Mouse (Mus musculus): ENCODE data around the gene Anxa5.

Anxa5 gene

GRCm38 (mm10) chr3:36488367-36488766 is 12.7 kb upstream of the Anxa5 start:
- no peak for DNase-seq

- no peak for DNase-seq
Observed at GRCm38 (mm10) chr3:36486881-36487280, 11.2 kb upstream of the Anxa5 start.

GRCm38 (mm10) chr3:36486176-36486575 is 10.5 kb upstream of the Anxa5 start:
- DNase-seq, result peak; percentile 34

GRCm38 (mm10) chr3:36484292-36484691 is 8.6 kb upstream of the Anxa5 start:
- no peak for DNase-seq

- peak; percentile 48 for DNase-seq
Observed at GRCm38 (mm10) chr3:36482940-36483339, 7.2 kb upstream of the Anxa5 start.

GRCm38 (mm10) chr3:36481776-36482193 is 6.1 kb upstream of the Anxa5 start:
- peak; percentile 82 for DNase-seq

GRCm38 (mm10) chr3:36480486-36480885 is 4.8 kb upstream of the Anxa5 start:
- DNase-seq, result peak; percentile 38

- DNase-seq, result no peak
Observed at GRCm38 (mm10) chr3:36478776-36479175, 3.1 kb upstream of the Anxa5 start.

GRCm38 (mm10) chr3:36476261-36477155 is 814 bp upstream of the Anxa5 start:
- no peak for DNase-seq

GRCm38 (mm10) chr3:36474938-36475483 is 683 bp downstream of the Anxa5 start:
- peak; percentile 72 for DNase-seq

- no peak for DNase-seq
Observed at GRCm38 (mm10) chr3:36474421-36474820, 1.3 kb downstream of the Anxa5 start.

GRCm38 (mm10) chr3:36473222-36473621 is 2.5 kb downstream of the Anxa5 start:
- DNase-seq, result no peak

GRCm38 (mm10) chr3:36471856-36472255 is 3.8 kb downstream of the Anxa5 start:
- DNase-seq, result no peak

GRCm38 (mm10) chr3:36468871-36469270 is 6.8 kb downstream of the Anxa5 start:
- peak; percentile 50 for DNase-seq

- DNase-seq, result peak; percentile 53
Observed at GRCm38 (mm10) chr3:36467632-36468031, 8.1 kb downstream of the Anxa5 start.

- DNase-seq, result peak; percentile 31
Observed at GRCm38 (mm10) chr3:36465538-36465937, 10.2 kb downstream of the Anxa5 start.

GRCm38 (mm10) chr3:36462348-36462747 is 13.3 kb downstream of the Anxa5 start:
- DNase-seq, result no peak

GRCm38 (mm10) chr3:36461819-36462218 is 13.9 kb downstream of the Anxa5 start:
- no peak for DNase-seq

GRCm38 (mm10) chr3:36460717-36461116 is 15.0 kb downstream of the Anxa5 start:
- DNase-seq, result no peak

- no peak for DNase-seq
Observed at GRCm38 (mm10) chr3:36455566-36455965, 20.1 kb downstream of the Anxa5 start.

GRCm38 (mm10) chr3:36455124-36455523 is 20.6 kb downstream of the Anxa5 start:
- DNase-seq, result no peak

- DNase-seq, result no peak
Observed at GRCm38 (mm10) chr3:36452502-36452901, 23.2 kb downstream of the Anxa5 start.

- peak; percentile 66 for DNase-seq
Observed at GRCm38 (mm10) chr3:36449292-36450165, 26.2 kb downstream of the Anxa5 start.
